Mouse (Mus musculus) ES-E14 (cell line): ENCODE measurements around the gene Otub2.

ENCODE experiments used
- HCFC1 ChIP-seq: IDR thresholded peaks from 2 replicates; pipeline ENCODE4 v1.6.1; 2012; ENCODE audit warnings: low read length, inconsistent platforms, borderline replicate concordance; ENCODE audit not compliant: insufficient read depth
- MAFK ChIP-seq: IDR thresholded peaks from 2 replicates; pipeline ENCODE4 v1.6.1; 2014; ENCODE audit warnings: mild to moderate bottlenecking, low read depth, low read length, inconsistent platforms; ENCODE audit not compliant: insufficient read depth

DNA sequence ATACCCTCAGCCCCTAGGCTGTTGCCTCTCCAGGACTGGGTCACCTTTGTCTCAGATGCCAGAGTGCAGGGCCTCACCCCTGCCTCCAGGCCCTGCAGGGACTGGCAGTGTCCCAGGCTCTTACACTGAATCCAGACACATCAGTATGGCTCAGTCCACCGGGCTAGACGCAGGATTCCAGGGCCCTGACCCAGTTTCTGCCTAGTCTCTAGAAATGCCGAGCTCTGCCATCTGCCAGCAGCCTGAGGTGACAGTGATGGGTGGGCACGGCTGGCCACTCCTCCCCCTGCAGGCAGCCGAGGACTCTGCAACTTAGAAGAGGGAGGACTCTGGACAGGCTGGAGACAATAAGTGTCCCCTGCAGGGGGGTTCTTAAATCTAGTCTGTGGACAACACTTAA lies 34.9 kb upstream of the Otub2 start:
- TF ChIP-seq MAFK (no peak), HCFC1 (no peak)
